Mouse (Mus musculus): ENCODE measurements at regions not wholly inside any gene's neighbourhood (a gene's known extent, or its start where the extent isn't known, plus 50 kb on each side); places are given as distances from the start of the nearest gene placed in this dataset.

DNA sequence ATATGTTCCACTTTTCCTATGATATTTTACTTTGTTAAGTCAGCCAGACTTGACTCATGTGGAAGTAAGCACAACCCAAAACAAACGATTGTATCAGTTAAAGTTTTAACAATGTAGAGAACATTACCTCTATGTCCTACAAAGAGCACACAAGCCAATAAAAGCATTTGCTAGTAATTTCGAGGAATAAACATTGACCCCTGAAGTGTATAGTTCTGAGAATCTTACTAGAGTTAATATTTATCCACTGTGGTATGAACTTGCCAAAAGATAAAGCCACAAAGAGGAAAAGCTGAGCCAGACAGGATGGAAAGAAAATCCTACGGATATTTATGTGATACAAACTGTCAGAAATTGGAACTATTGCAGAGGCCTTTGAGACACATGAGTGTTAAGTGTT is 161.5 kb upstream of the Mbnl1 start:
- DNase-seq (ENCODE audit: low spot score), result no peak

- DNase-seq (ENCODE audit: low spot score), result no peak
Measured at GRCm38 (mm10) chr3:60320213-60320936, 152.3 kb upstream of the Mbnl1 start.

GRCm38 (mm10) chr3:60323514-60323913 is 149.1 kb upstream of the Mbnl1 start:
- DNase-seq (ENCODE audit: low spot score), result no peak

- DNase-seq (ENCODE audit: low spot score), result no peak
Measured at GRCm38 (mm10) chr3:60324416-60324815, 148.2 kb upstream of the Mbnl1 start.

- DNase-seq (ENCODE audit: low spot score), result no peak
Measured at GRCm38 (mm10) chr3:60324969-60325368, 147.7 kb upstream of the Mbnl1 start.

- DNase-seq (ENCODE audit: low spot score), result no peak
Measured at GRCm38 (mm10) chr3:60332460-60332859, 140.2 kb upstream of the Mbnl1 start.

DNA sequence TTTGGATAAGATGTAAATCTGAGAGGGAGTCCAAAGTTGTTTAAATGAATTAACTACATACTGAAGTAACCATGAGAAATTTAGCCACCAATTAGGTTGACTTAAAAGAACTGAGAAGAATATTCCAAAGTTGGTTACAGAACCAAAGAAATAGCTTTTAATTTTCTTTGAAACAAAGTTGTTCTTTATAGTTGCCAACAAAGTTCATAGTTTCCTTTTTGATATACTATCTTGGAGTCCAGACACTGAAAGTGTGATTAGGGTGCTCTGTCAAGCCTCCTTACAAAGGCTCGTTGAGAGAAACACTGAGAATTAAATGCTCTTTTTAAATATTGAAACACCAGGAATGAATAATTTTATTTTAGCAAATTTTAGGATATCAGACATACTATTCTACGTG is 139.0 kb upstream of the Mbnl1 start:
- no peak for DNase-seq (ENCODE audit: low spot score)

DNA sequence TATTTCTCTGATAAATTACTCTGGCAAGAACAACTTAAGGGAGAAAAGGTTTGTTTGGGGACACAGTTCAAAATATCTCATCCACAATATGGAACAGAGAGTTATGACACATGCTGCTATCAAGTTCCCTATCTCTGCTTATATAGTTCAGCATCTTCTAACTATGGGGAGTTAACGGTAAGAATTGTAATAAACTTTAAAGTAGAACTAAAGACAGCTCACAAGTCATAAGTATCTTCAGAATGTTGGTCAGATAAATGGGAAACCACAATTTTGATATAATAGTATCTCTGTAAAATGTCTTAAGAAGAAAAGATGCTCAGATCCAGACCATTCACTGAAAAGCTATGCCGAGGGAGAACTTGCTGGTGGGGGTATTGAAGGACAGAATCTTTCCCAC is 138.5 kb upstream of the Mbnl1 start:
- no peak for DNase-seq (ENCODE audit: low spot score)

- no peak for DNase-seq (ENCODE audit: low spot score)
Measured at GRCm38 (mm10) chr3:60346390-60346789, 126.2 kb upstream of the Mbnl1 start.

- DNase-seq (ENCODE audit: low spot score), result no peak
Measured at GRCm38 (mm10) chr3:60347049-60347448, 125.6 kb upstream of the Mbnl1 start.

- no peak for DNase-seq (ENCODE audit: low spot score)
Measured at GRCm38 (mm10) chr3:60371176-60371965, 101.3 kb upstream of the Mbnl1 start.

DNA sequence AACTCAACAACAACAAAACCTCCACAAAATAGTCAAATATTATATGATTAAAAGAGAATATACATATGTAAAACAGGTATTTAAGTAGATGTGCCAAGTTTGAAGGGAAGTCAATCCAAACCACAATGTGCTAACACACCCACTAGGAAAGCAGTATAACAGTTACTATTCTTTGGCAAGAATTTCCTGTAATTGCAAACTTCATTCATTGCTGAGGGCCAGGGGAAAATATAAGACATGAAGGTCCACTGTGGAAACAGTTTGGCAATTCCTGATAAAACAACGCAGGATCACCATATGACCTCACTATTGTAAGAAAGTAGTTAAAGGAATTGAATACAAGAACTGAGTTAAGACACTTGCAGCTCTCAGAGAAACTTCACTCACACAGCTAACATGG is 99.0 kb upstream of the Mbnl1 start:
- no peak for DNase-seq (ENCODE audit: low spot score)

DNA sequence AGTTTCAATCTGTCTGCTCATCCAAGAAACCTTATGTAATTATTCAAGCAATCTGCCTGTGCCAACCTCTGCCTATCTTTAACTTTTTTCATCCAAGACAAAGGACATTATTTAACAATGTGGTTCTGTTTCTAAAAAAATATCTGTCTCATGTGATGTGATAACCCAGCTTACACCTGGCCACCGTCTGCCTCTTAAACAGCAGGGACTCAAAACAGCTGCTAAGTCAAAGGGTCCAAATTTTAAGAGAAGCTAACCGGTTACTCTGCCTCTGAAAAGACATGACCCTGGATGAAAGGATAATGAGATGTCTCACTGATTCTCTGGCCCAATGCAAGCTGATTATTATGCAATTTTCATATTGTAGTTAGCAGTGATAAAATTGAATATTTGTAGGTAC is 84.0 kb upstream of the Mbnl1 start:
- no peak for DNase-seq (ENCODE audit: low spot score)

DNA sequence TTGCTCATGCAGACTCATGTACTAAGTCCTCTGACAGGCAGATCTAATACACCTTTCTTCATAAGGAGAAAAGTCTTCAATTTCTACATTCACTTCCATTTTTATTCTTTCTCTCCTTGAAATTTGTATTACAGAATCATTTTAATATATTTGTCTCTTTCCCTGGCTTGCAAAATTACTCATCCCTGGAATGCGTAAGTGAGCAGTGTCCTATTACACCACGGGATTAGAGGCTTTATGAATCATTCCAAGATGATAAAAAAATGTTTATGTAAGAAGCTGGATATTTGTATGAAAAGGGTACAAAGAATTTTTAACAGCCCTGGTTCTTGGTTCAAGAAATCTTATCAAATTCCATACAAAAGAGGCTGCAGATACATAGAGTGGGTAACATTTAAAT is 83.6 kb upstream of the Mbnl1 start:
- no peak for DNase-seq (ENCODE audit: low spot score)

GRCm38 (mm10) chr3:60395299-60395698 is 77.3 kb upstream of the Mbnl1 start:
- DNase-seq (ENCODE audit: low spot score), result no peak

DNA sequence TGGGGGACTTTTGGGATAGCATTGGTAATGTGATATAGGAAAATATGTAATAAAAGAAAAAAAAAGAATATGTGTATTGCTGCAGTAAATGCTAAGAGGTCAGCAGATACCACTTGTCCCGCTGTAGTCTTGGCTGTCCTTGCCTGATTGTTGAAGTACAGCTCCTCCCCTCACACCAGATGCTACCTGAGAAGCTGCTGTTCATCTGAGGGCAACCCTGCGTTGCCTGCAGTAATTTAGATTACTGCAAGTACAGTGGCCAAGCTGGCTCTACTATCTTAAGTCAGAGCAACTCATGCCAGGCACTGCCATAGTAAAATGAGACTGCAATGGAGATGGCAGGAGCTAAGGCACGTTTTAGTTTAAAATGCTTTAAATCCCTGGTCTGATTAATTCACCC is 75.7 kb upstream of the Mbnl1 start:
- no peak for DNase-seq (ENCODE audit: low spot score)

DNA sequence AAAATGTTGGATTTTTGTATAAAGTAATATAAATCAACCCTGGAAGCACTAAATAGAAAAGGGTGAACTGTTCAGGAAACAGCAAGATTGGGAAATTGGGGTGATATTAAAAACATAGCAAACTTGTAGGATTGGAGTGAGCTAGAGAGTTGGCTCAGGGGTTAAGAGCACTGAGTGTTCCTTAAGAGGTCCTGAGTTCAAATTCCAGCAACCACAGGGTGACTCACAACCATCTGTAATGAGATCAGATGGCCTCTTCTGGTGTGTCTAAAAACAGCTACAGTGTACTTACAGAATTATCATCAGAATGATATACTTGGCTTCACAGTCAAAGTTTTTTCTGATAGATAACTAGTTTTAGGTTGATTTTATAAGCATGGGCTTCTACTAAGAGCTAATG is 73.8 kb upstream of the Mbnl1 start:
- DNase-seq (ENCODE audit: low spot score), result no peak

DNA sequence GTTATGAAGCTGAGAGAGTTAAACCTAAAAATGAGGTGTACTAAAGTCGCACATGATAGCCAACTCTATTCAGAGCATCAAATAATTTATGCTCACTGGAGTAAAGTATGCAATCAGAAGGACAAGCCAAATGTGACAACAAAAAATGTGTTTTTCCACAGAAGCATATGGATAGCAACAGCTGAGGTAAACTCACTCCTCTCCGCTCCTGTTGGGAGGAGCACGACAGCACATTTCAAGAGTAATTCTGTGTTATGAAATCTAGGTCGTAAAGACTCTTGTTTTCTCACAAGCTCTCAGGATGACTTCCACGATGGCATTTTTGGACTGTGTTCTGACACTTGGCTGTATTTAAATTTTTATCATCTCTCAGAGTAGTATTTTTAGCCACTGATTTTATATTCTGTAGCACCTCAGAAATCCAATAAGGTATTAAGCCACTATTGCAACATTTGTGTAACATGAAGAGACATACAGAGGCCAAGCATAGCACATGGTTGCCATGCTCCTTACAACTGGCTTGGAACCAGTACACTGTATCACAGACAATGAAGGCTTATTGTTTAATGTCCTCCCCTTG is 70.3 kb upstream of the Mbnl1 start:
- DNase-seq (ENCODE audit: low spot score), result no peak

GRCm38 (mm10) chr3:60407426-60407825 is 65.2 kb upstream of the Mbnl1 start:
- DNase-seq (ENCODE audit: low spot score), result no peak

DNA sequence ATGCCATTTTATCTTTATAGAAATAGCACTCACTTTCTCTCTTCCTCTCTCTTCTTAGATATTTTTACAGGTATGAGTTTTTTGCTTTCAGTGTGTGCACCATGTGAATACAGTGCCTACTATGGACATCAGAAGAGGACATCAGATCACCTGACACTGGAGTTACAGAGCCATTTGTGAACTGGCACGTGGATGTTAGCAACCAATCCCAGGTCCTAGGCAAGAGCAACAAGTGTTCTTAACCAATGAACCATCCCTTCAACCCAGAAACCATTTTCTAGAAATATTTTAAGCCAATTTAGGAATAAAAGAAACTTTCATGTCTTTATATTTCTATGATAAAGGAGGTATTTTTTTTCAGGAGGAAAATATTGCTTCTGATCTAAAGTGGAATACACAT is 64.7 kb upstream of the Mbnl1 start:
- DNase-seq (ENCODE audit: low spot score), result no peak

GRCm38 (mm10) chr3:60408553-60409282 is 63.9 kb upstream of the Mbnl1 start:
- no peak for DNase-seq (ENCODE audit: low spot score)

GRCm38 (mm10) chr3:60409283-60409633 is 63.4 kb upstream of the Mbnl1 start:
- no peak for DNase-seq (ENCODE audit: low spot score)

DNA sequence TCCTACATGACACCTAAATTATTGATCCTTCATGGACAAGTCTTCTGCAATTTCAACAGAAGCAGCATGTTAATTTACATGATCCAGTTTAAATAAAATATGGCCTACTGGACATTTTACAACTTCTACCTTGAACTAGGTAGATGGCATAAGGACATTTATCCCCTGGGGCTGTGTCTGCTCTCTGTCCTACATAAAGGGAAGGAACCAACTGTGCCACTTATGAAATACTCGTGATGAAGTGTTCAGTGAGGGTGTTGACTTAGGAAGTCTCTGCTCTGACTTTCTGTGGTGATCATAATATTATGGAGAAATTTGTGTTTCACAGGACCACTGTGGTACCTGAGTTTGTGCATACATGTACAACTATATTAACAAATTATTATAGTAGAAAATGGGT is 60.9 kb upstream of the Mbnl1 start:
- DNase-seq (ENCODE audit: low spot score), result no peak

All from embryo, embryonic 10 days (tissue).